Mouse (Mus musculus): Measurements from ENCODE around the gene Sall1. TPM values are rescaled to one million over a fixed set of nuclear protein-coding genes. Genes with fewer than 3 reads are reported as not detected.

The Sall1 gene
- total RNA-seq, 2 experiments from 2014 or later = 1.0 to 1.5 TPM

GRCm38 (mm10) chr8:89003336-89003896, 40.5 kb downstream of the Sall1 start:
- DNase-seq = no peak
- intact Hi-C loops (cut with DNase I) = no loop called here

- no peak for DNase-seq
- intact Hi-C loops (cut with DNase I) = no loop called here
Measured at GRCm38 (mm10) chr8:89002128-89002527, 41.8 kb downstream of the Sall1 start.

GRCm38 (mm10) chr8:88997276-88997675, 46.7 kb downstream of the Sall1 start:
- DNase-seq = no peak
- intact Hi-C loops (cut with DNase I) = no loop called here

- intact Hi-C loops (cut with DNase I) = no loop called here
- no peak for DNase-seq
Measured at GRCm38 (mm10) chr8:88991780-88992509, 52.0 kb downstream of the Sall1 start.

- DNase-seq = no peak
- intact Hi-C loops (cut with DNase I) = no loop called here
Measured at GRCm38 (mm10) chr8:88991176-88991575, 52.8 kb downstream of the Sall1 start.

GRCm38 (mm10) chr8:88989002-88989401, 55.0 kb downstream of the Sall1 start:
- no peak for DNase-seq
- intact Hi-C loops (cut with DNase I) = no loop called here

- DNase-seq = no peak
- intact Hi-C loops (cut with DNase I) = no loop called here
Measured at GRCm38 (mm10) chr8:88983468-88983867, 60.5 kb downstream of the Sall1 start.

Small RNA genes lying within 50 kb of the gene (microRNA-seq; reads per million reads assigned to microRNA genes)
- 0 reads per million in 2 experiments for gene Mir8110 (ENCODE audit: borderline number of aligned reads in 2 of 2)

All from heart, postnatal 36 days (tissue).